Mouse (Mus musculus): ENCODE data around the gene Camk2n1. TPM values are rescaled to one million over a fixed set of nuclear protein-coding genes. Genes with fewer than 3 reads are reported as not detected.
A peak's percentile ranks its signal among the peaks of the same experiment; 100 is the strongest.

Gene Camk2n1
- polyA plus RNA-seq, 1 experiment from 2014 or later, result 10.7 TPM

DNA sequence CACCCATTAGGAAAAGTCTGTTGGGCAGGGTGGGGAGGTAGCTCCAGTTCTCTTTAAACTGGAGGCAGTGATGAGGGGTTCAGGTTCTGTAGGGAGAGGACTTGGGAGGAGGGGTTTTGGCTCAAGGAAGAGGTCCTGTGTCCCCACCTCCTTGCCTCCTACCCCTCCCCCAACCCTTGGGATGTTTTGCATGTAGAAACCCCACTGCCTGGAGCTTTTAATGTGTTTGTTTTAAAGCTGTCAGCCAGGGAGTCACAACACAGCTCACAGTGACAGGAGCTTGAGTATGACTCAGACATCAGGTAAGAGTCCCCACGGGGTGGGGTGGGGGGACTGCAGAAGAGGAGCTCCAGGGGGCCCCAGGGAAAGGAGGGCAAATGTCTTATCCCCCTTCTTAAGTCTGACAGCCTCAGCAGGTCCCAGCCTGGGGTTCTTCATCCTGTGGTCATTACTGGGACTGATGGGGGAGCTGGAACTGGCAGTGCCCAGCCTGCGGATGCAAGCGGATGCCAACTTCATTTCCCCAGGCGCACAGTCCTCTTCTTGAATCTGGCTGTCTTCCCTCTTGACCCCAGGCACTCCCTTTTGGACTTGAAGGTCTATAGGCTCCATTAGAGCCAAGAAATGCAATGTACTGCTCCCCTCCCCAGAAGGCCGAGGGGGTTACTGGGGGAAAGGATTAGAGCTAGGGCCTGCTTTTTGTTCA lies 4.8 kb downstream of the Camk2n1 start:
- 47% methylated on average over 5 of the region's 5 CpGs for WGBS
- H3K27ac ChIP-seq (replicated peaks), result no peak overlapping the region
- H3K4me2 ChIP-seq (replicated peaks), result no peak overlapping the region
- no peak overlapping the region for H3K4me3 ChIP-seq
- H3K9me3 ChIP-seq, result no peaks in the 10 kb centered on the region
- no peaks in the 10 kb centered on the region for H3K36me3 ChIP-seq
- ATAC-seq (replicated peaks), result no peak
- H3K27me3 ChIP-seq, result no peaks in the 10 kb centered on the region
- no peak overlapping the region for H3K9ac ChIP-seq (replicated peaks)
- H3K4me1 ChIP-seq, result peaks cover 47% of the 10 kb centered on the region

DNA sequence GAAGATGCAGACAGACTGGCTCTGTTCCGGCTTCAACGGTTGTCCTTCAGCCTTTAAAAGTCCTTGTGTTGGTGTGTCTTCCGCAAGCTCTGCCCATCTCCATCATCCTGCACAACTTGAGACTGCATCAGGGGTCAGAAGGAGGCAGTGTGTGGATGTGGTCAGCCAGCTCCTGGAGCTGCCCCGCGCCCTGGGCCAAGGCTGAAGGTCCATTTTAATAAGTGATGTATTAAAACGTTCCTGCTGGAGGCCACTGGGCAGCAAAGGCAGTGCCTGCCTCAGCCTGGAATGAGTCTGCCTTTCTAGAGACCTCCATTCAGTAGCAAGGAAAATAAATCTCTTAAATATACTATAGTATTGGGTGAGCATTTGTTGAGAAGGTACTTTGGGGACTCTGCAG lies 5.7 kb downstream of the Camk2n1 start:
- Histone ChIP-seq H3K4me2 (replicated peaks) (no peak overlapping the region), H3K4me3 (no peak overlapping the region), H3K27ac (replicated peaks) (no peak overlapping the region), H3K27me3 (no peaks in the 10 kb centered on the region), H3K4me1 (peaks cover 56% of the 10 kb centered on the region), H3K9ac (replicated peaks) (no peak overlapping the region), H3K9me3 (no peaks in the 10 kb centered on the region), H3K36me3 (no peaks in the 10 kb centered on the region)
- 83% methylated on average over 6 of the region's 6 CpGs for WGBS
- no peak for ATAC-seq (replicated peaks)

DNA sequence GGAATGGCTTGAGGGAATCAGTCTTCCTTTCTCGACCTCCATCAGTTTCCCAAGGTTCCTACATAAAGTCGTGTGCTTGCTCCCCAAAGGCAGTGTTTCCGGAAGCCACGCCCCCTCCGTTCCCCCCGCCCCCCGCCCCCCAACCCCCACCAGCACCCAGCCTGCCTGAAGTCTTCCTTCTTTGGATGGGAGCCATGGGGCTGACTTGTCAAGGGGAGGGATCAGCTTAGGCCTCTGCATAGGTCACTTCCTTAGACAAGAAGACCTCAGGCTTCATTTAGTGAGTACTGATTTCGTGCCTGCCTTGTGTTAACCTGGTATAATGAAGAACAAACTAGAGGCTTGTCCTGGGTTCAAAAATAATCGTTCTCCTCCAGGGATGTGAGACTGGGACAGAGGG lies 6.8 kb downstream of the Camk2n1 start:
- no peak for ATAC-seq (replicated peaks)
- Histone ChIP-seq H3K9ac (replicated peaks) (no peak overlapping the region), H3K4me2 (replicated peaks) (no peak overlapping the region), H3K27me3 (no peaks in the 10 kb centered on the region), H3K4me3 (no peak overlapping the region), H3K4me1 (peaks cover 53% of the 10 kb centered on the region), H3K36me3 (no peaks in the 10 kb centered on the region), H3K9me3 (no peaks in the 10 kb centered on the region), H3K27ac (replicated peaks) (no peak overlapping the region)
- WGBS, result 36% methylated on average over 6 of the region's 9 CpGs

DNA sequence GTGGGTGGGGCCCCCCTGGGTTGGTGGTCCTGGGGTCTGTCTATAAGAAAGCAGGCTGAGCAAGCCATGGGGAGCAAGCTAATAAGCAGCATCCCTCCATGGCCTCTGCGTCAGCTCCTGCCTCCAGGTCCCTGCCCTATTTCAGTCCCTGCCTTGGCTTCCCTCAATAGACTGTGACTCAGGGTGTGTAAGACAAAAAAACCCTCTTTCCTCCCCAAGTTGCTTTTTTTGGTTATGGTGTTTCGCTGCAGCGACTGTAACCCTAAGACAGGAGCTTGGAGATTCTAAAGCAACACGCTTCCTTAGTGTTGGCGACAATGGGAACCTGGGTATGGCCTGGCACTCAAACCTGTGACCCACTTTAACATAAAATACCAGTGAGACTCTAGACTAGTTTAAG lies 7.4 kb downstream of the Camk2n1 start:
- 92% methylated on average over 5 of the region's 5 CpGs for WGBS
- Histone ChIP-seq H3K4me1 (peaks cover 47% of the 10 kb centered on the region), H3K27me3 (no peaks in the 10 kb centered on the region; the same call in 1 of the 2 replicates), H3K9me3 (no peaks in the 10 kb centered on the region), H3K36me3 (no peaks in the 10 kb centered on the region), H3K9ac (replicated peaks) (no peak overlapping the region), H3K4me3 (no peak overlapping the region), H3K4me2 (replicated peaks) (no peak overlapping the region), H3K27ac (replicated peaks) (no peak overlapping the region)
- ATAC-seq (replicated peaks), result no peak

DNA sequence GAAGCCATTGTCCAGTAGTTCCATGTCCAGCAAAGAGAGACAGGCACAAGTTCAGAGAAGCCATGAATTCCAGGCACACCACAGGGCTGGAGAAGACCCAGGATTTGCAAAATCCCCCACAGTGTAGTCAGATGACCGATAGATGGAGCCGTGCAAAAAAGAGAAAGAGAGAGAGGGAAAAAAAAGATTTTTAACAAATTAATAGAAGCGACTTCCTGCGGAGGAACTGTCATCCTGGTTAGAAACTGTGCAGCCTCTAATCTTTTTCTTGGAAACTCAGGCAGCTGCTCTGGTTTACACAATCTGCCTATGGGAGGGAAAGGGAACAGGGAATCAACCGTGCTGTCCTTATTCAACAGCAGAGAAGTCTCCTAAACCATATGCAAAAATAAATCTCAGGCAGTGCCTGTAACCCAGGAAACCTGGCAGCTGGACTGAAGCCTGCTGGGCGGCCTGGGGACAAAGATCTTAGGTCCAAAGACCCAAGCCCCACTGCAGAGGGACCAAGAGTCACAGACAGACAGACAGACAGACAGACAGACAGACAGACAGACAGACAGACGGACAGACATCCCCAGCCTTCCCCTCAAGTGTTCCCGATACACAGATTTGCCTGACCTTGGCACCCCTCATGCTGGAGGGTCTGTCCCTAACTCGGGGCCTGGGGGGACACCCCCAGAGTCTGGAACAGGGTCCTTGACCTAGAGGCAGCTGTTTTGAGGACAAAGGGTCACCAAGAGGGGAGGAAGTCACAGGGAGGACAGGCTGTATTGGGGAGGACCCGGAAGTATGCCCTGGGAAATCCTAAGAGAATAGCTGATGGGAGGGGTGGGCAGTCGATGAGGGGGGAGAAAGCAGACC lies 9.1 kb downstream of the Camk2n1 start:
- H3K9me3 ChIP-seq, result no peaks in the 10 kb centered on the region
- H3K4me1 ChIP-seq, result peaks cover 37% of the 10 kb centered on the region
- peak overlapping the region; percentile 64 for H3K27ac ChIP-seq (replicated peaks)
- no peaks in the 10 kb centered on the region for H3K36me3 ChIP-seq
- no peak overlapping the region for H3K4me3 ChIP-seq
- H3K27me3 ChIP-seq, result no peaks in the 10 kb centered on the region; the same call in 1 of the 2 replicates
- H3K4me2 ChIP-seq (replicated peaks), result peak overlapping the region; percentile 26
- H3K9ac ChIP-seq (replicated peaks), result peak overlapping the region; percentile 14; the same call in 1 of the 2 replicates
- WGBS, result 1% methylated on average over 11 of the region's 11 CpGs
- peak; percentile 36 for ATAC-seq (replicated peaks)

DNA sequence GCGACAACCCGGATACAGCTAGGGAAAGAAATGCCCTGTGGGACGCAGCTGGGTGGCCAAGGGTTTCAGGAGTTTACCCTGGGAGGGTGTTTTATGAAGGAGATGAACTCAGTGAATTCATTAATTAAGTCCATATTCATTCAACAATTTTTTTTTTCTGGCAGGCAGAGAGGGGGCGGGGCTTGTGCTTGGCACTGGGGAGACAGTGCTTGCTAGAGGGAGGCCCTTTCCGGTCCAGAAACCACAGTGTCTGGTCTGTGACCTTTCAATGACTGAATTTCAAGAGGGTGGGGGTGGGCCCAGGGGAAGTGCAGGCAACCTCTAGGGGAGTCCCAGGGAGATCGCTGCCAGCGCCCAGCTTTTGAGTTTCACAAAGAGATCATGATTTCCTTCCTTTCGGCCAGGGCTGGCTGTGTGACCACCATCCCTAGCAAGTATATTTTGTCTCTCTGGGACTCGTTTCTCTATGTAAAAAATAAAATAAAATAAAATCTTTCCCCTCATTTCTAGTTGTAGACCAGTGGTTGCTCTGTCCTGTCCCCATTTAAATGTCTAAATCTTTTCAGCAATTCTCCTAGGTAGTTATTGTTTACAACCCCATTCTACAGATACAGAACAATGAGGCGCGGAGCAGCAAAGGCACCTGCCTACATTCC lies 9.8 kb downstream of the Camk2n1 start:
- Histone ChIP-seq H3K4me3 (no peak overlapping the region), H3K27me3 (no peaks in the 10 kb centered on the region; the same call in 1 of the 2 replicates), H3K4me1 (peaks cover 37% of the 10 kb centered on the region), H3K9ac (replicated peaks) (peak overlapping the region; percentile 14; the same call in 1 of the 2 replicates), H3K9me3 (no peaks in the 10 kb centered on the region), H3K4me2 (replicated peaks) (peak overlapping the region; percentile 27), H3K36me3 (no peaks in the 10 kb centered on the region), H3K27ac (replicated peaks) (peak overlapping the region; percentile 64)
- 9% methylated on average over 11 of the region's 11 CpGs for WGBS
- ATAC-seq (replicated peaks), result peak; percentile 46; the same call in 1 of the 2 replicates

DNA sequence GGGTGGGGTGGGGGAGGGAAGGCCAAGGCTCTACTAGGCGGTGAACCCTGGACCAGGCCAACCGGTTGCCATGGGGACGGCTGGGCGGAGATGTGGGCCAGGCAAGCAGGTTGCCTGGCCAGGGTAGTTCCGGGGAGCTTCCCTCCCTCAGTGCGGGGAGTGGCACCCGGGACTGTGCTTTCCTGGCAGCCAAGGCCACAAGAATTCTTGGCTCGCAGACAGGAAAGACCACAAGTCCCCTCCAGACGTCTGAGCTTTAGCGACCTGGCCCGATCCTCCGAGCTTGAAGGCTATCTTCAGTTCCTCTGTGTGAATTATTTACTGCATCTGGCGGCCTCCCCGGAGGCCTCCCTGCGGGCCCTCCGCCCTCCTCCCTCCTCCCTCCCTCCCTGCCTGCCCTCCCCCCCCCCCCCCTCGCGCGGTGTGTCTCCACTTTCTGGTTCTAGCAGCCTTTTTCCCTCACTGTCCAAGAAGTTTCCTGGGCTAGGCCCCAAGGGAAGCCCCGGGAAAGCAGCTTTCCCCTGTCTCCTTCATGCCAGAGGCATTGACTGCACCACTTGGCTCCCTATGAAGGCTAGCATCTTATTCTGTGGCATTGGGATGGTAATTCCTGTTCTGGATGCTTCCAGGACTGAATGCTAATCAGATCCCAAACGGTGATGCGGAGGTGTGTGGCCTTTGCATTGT lies 10.7 kb downstream of the Camk2n1 start:
- no peak overlapping the region for H3K9ac ChIP-seq (replicated peaks)
- H3K27ac ChIP-seq (replicated peaks), result peak overlapping the region; percentile 64; the same call in 1 of the 2 replicates

DNA sequence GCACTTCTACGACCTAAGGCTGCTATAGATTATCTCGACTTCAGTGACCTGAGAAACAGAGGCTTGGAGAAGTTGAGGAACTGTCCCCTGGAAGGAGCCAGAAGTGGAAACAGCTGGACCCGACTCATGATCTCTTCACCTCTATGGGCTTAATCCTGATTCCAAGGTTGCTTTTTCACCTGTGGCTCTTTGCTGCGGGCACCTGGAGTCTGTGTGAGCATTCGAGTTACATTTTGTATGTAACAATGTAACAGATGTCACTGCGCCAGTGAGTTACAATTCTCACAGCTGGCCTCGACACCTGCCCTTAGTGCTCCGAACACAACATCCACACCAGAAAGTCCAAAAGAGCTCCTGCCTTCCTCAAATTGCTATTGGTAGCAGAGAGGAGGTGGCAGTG lies 11.3 kb downstream of the Camk2n1 start:
- no peak overlapping the region for H3K4me2 ChIP-seq (replicated peaks)

More for the DNA sequence above, 10.7 kb downstream of the Camk2n1 start:
- Histone ChIP-seq H3K36me3 (no peaks in the 10 kb centered on the region), H3K4me3 (no peak overlapping the region), H3K4me2 (replicated peaks) (peak overlapping the region; percentile 27), H3K9me3 (no peaks in the 10 kb centered on the region), H3K27me3 (no peaks in the 10 kb centered on the region; the same call in 1 of the 2 replicates), H3K4me1 (peaks cover 39% of the 10 kb centered on the region)
- 1% methylated on average over 18 of the region's 22 CpGs for WGBS
- ATAC-seq (replicated peaks), result peak; percentile 55

DNA sequence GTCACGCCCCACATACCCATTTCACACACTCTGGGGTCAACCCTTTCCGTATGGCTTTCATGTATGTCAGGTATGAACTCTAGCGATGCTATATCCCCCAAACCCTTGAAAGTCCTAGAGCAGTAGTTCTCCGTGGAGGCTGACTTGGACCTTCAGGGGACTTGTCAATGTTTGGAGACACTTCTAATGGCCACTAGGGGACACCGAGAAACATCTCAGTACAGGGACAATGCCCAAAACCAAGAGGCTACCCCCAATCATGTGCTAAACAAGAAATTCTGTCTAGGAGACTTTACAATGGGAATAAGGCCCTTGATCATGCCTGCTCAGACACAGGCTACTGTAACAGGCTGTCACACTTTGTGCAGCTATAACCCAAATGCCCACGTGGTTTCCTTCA lies 12.6 kb downstream of the Camk2n1 start:
- H3K9ac ChIP-seq (replicated peaks), result no peak overlapping the region
- no peaks in the 10 kb centered on the region; the same call in 1 of the 2 replicates for H3K27me3 ChIP-seq
- ATAC-seq (replicated peaks), result no peak
- no peak overlapping the region for H3K27ac ChIP-seq (replicated peaks)
- no peaks in the 10 kb centered on the region for H3K36me3 ChIP-seq
- H3K4me2 ChIP-seq (replicated peaks), result no peak overlapping the region
- WGBS, result 75% methylated on average over 6 of the region's 6 CpGs
- H3K4me1 ChIP-seq, result peaks cover 39% of the 10 kb centered on the region
- no peak overlapping the region for H3K4me3 ChIP-seq
- no peaks in the 10 kb centered on the region for H3K9me3 ChIP-seq

More for the DNA sequence above, 11.3 kb downstream of the Camk2n1 start:
- no peaks in the 10 kb centered on the region for H3K36me3 ChIP-seq
- H3K9me3 ChIP-seq, result no peaks in the 10 kb centered on the region
- H3K4me1 ChIP-seq, result peaks cover 39% of the 10 kb centered on the region
- H3K27ac ChIP-seq (replicated peaks), result no peak overlapping the region
- H3K27me3 ChIP-seq, result no peaks in the 10 kb centered on the region; the same call in 1 of the 2 replicates
- H3K9ac ChIP-seq (replicated peaks), result no peak overlapping the region
- WGBS, result 40% methylated on average over 8 of the region's 8 CpGs
- no peak for ATAC-seq (replicated peaks)
- no peak overlapping the region for H3K4me3 ChIP-seq

DNA sequence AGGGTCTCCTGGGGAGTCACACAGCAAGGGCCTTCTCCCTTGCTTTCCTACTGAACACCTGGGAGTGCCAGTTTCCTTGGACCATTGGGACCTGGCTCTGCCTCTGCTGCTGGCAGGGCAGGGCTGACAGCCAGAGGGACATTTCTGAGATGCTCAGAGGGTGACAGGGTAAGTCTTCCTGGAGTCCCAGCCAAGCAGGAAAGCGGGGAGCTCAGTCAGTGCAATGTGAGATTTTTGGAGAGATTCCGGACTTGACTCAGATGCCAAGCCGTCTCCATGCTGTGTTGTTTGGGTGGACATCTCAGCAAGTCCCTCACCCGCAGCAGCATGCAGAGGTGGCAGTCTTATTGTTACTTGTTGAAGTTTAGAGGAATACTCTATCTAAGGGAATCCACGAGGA lies 13.3 kb downstream of the Camk2n1 start:
- no peaks in the 10 kb centered on the region for H3K36me3 ChIP-seq
- no peak overlapping the region for H3K27ac ChIP-seq (replicated peaks)
- no peak for ATAC-seq (replicated peaks)

DNA sequence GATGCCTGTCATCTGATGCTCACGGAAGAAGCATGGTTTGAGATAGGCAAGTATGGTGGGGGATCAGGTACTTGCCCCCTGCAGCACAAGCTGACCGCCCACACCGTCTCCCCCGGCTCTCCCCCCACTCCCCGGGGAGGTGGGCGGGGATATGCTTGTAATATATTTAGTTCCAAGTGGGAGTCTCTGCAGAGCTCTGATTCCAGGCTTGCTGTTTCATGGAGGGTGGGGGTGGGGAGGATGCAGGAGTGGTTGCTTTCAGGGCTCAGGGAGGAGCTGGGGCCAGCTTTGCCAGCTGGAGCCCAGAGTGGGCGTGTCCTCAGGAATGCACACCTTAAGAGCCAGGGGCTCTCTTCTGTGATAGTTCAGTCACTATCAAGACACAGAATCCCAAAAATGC lies 15.0 kb downstream of the Camk2n1 start:
- Histone ChIP-seq H3K27ac (replicated peaks) (no peak overlapping the region), H3K4me1 (peaks cover 22% of the 10 kb centered on the region), H3K4me3 (no peak overlapping the region), H3K9ac (replicated peaks) (no peak overlapping the region), H3K9me3 (no peaks in the 10 kb centered on the region), H3K4me2 (replicated peaks) (no peak overlapping the region), H3K27me3 (no peaks in the 10 kb centered on the region; the same call in 1 of the 2 replicates), H3K36me3 (no peaks in the 10 kb centered on the region)
- 23% methylated on average over 7 of the region's 7 CpGs for WGBS
- ATAC-seq (replicated peaks), result no peak

More for the DNA sequence above, 13.3 kb downstream of the Camk2n1 start:
- no peak overlapping the region for H3K9ac ChIP-seq (replicated peaks)
- WGBS, result 90% methylated on average over 5 of the region's 5 CpGs
- no peak overlapping the region for H3K4me3 ChIP-seq
- H3K9me3 ChIP-seq, result no peaks in the 10 kb centered on the region
- no peaks in the 10 kb centered on the region; the same call in 1 of the 2 replicates for H3K27me3 ChIP-seq
- peaks cover 38% of the 10 kb centered on the region for H3K4me1 ChIP-seq
- no peak overlapping the region for H3K4me2 ChIP-seq (replicated peaks)
